Mouse (Mus musculus) intestine, postnatal 0 days (tissue): ENCODE data around the gene Trio. TPM values are rescaled to one million over a fixed set of nuclear protein-coding genes. Genes with fewer than 3 reads are reported as not detected.

ENCODE experiments used
- ATAC-seq: fragments of 200-750 bp; cut with Nextera tagmentation; 2 replicates; pipeline ENCODE4 v1.8.0; 2017; ENCODE audit warnings: mild to moderate bottlenecking, moderate TSS enrichment, moderate library complexity
- H3K27ac ChIP-seq: fragments of 300-500 bp; sonication (generic); 2 replicates; pipeline ENCODE4 v1.5.1; 2014; ENCODE audit warnings: mild to moderate bottlenecking, low read depth, low read length, moderate library complexity
- H3K27me3 ChIP-seq: fragments of 300-500 bp; sonication (generic); replicated peaks from 2 replicates; pipeline ENCODE4 v1.6.1; 2014; ENCODE audit warnings: low read length, mixed read lengths; ENCODE audit not compliant: control insufficient read depth, insufficient read depth
- H3K36me3 ChIP-seq: fragments of 300-500 bp; sonication (generic); 2 replicates; pipeline ENCODE4 v1.6.1; 2014; ENCODE audit warnings: mild to moderate bottlenecking, moderate library complexity; ENCODE audit not compliant: control insufficient read depth, insufficient read depth
- H3K4me1 ChIP-seq: fragments of 300-500 bp; sonication (generic); replicated peaks from 2 replicates; pipeline ENCODE4 v1.6.1; 2014; ENCODE audit warnings: antibody characterized with exemption, low read length, mixed read lengths; ENCODE audit not compliant: control insufficient read depth, insufficient read depth
- H3K4me2 ChIP-seq: fragments of 300-500 bp; sonication (generic); replicated peaks from 2 replicates; pipeline ENCODE4 v1.6.1; 2014; ENCODE audit warnings: low read depth, mild to moderate bottlenecking, moderate library complexity
- H3K4me3 ChIP-seq: fragments of 300-500 bp; sonication (generic); 2 replicates; pipeline ENCODE4 v1.5.1; 2014; ENCODE audit warnings: low read depth, low read length
- H3K9ac ChIP-seq: fragments of 300-500 bp; sonication (generic); 2 replicates; pipeline ENCODE4 v1.6.1; 2014; ENCODE audit warnings: mild to moderate bottlenecking, low read depth, low read length
- H3K9me3 ChIP-seq: fragments of 300-500 bp; sonication (generic); 2 replicates; pipeline ENCODE4 v1.6.1; 2016; ENCODE audit warnings: mixed run types; ENCODE audit not compliant: control insufficient read depth
- CTCF ChIP-seq: sonication (generic); IDR thresholded peaks from 2 replicates; pipeline ENCODE4 v1.5.1; 2016; ENCODE audit warnings: low read depth, mild to moderate bottlenecking, control low read depth, antibody characterized with exemption, moderate library complexity
- WGBS: fragments of 180-500 bp; shearing (Covaris S2); extraction: QIAGEN DNeasy Blood & Tissue Kit; methylation state at CpG from one replicate; pipeline ENCODE4 v1.1.7; 2014; 5-methylcytosine and 5-hydroxymethylcytosine counted together
- polyA plus RNA-seq: library from polyadenylated mRNA; unstranded; fragments of >200 nt; fragmentation: Nextera tagmentation; extraction: Ambion mirVana; gene quantifications from 2 replicates; pipeline ENCODE4 v1.2.1, GENCODE M21; 2015

Trio gene
- polyA plus RNA-seq, 1 experiment from 2014 or later, result 10.0 TPM

- Histone ChIP-seq H3K4me2 (no peak overlapping the region), H3K27ac (no peak overlapping the region), H3K9ac (no peak overlapping the region), H3K4me3 (no peak overlapping the region), H3K4me1 (peaks cover 1% of the 10 kb centered on the region; the same call in 1 of the 2 replicates), H3K36me3 (peaks cover 5% of the 10 kb centered on the region; the same call in 1 of the 2 replicates), H3K9me3 (no peaks in the 10 kb centered on the region), H3K27me3 (no peaks in the 10 kb centered on the region)
- ATAC-seq, result no peak
- TF ChIP-seq CTCF, result no peak
- 84% methylated on average over 5 of the region's 5 CpGs for WGBS
Observed at GRCm38 (mm10) chr15:27791141-27791540, 234.5 kb downstream of the Trio start.

GRCm38 (mm10) chr15:27790699-27791098, 234.9 kb downstream of the Trio start:
- H3K36me3 ChIP-seq, result peaks cover 5% of the 10 kb centered on the region; the same call in 1 of the 2 replicates
- 88% methylated on average over 6 of the region's 6 CpGs for WGBS
- no peaks in the 10 kb centered on the region for H3K9me3 ChIP-seq
- no peak overlapping the region for H3K4me2 ChIP-seq
- ATAC-seq, result no peak
- H3K4me1 ChIP-seq, result peaks cover 6% of the 10 kb centered on the region; the same call in 1 of the 2 replicates
- no peak overlapping the region for H3K9ac ChIP-seq
- H3K27me3 ChIP-seq, result no peaks in the 10 kb centered on the region
- no peak overlapping the region for H3K4me3 ChIP-seq
- H3K27ac ChIP-seq, result no peak overlapping the region
- TF ChIP-seq CTCF, result no peak

- no peak for TF ChIP-seq CTCF
- H3K4me3 ChIP-seq, result no peak overlapping the region
- H3K9me3 ChIP-seq, result no peaks in the 10 kb centered on the region
- H3K36me3 ChIP-seq, result peaks cover 5% of the 10 kb centered on the region; the same call in 1 of the 2 replicates
- no peak for ATAC-seq
- H3K4me2 ChIP-seq, result no peak overlapping the region
- no peaks in the 10 kb centered on the region for H3K27me3 ChIP-seq
- WGBS, result 81% methylated on average over 3 of the region's 3 CpGs
- H3K27ac ChIP-seq, result no peak overlapping the region
- H3K4me1 ChIP-seq, result peaks cover 15% of the 10 kb centered on the region; the same call in 1 of the 2 replicates
- H3K9ac ChIP-seq, result no peak overlapping the region
Observed at GRCm38 (mm10) chr15:27789325-27789724, 236.3 kb downstream of the Trio start.

- ATAC-seq, result peak; percentile 8; the same call in 1 of the 2 replicates
- Histone ChIP-seq H3K9me3 (no peaks in the 10 kb centered on the region), H3K9ac (no peak overlapping the region), H3K27me3 (no peaks in the 10 kb centered on the region), H3K36me3 (peaks cover 5% of the 10 kb centered on the region; the same call in 1 of the 2 replicates), H3K4me2 (peak overlapping the region; percentile 59), H3K4me1 (peaks cover 24% of the 10 kb centered on the region), H3K4me3 (peak overlapping the region; percentile 35), H3K27ac (peak overlapping the region; percentile 60)
- TF ChIP-seq CTCF, result no peak
- 58% methylated on average over 17 of the region's 17 CpGs for WGBS
Observed at GRCm38 (mm10) chr15:27788122-27788759, 237.4 kb downstream of the Trio start.

GRCm38 (mm10) chr15:27787151-27787550, 238.5 kb downstream of the Trio start:
- WGBS, result 77% methylated on average over 4 of the region's 4 CpGs
- Histone ChIP-seq H3K36me3 (peaks cover 5% of the 10 kb centered on the region; the same call in 1 of the 2 replicates), H3K9me3 (no peaks in the 10 kb centered on the region), H3K27me3 (no peaks in the 10 kb centered on the region), H3K4me1 (peaks cover 30% of the 10 kb centered on the region), H3K27ac (no peak overlapping the region), H3K9ac (no peak overlapping the region), H3K4me3 (peak overlapping the region; percentile 35), H3K4me2 (peak overlapping the region; percentile 59)
- ATAC-seq, result no peak
- no peak for TF ChIP-seq CTCF

GRCm38 (mm10) chr15:27786418-27786817, 239.2 kb downstream of the Trio start:
- TF ChIP-seq CTCF, result no peak
- ATAC-seq, result no peak
- H3K27ac ChIP-seq, result no peak overlapping the region
- H3K4me3 ChIP-seq, result peak overlapping the region; percentile 35; the same call in 1 of the 2 replicates
- H3K4me2 ChIP-seq, result peak overlapping the region; percentile 59
- H3K4me1 ChIP-seq, result peaks cover 30% of the 10 kb centered on the region
- WGBS, result 65% methylated on average over 11 of the region's 11 CpGs
- no peak overlapping the region for H3K9ac ChIP-seq
- H3K27me3 ChIP-seq, result no peaks in the 10 kb centered on the region
- no peaks in the 10 kb centered on the region for H3K9me3 ChIP-seq
- peaks cover 5% of the 10 kb centered on the region; the same call in 1 of the 2 replicates for H3K36me3 ChIP-seq
